13 mouse cellular contexts compared by ENCODE assay signal in the genomic region with DNA sequence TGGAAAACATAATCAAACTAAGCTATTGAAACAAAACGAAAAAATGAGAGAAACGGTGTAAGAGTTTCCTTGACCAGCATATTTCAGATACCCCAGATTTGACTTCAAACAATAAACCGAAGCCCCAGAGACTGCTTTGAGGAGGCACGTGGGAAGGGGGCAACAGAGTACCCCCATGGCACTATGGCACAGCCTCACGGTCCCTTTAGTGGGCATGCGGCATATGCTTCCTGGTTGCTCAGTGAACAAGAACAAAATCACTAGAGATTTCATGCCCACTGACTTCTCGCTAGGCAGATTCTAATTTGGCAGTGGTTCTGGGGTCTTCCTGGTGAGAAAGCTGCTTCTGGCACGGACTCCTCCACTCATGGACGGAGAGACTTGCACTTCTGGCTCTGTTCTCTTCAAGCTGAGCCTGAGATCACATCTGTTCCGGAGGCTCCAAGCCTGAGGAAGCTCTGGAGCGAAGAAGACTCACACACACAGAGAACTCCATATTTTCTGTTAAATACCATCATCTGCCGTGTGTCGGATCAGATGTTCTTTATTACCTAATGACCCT.
DNase-seq lines count a peak whose midpoint lies in the region.
"Had no signal": no experiment of that assay in that cellular context is flagged by ENCODE, and none has a peak within 500 bp of the region (broad histone marks: within the 10 kb centered on the region; RNA-seq: fewer than 3 reads in every experiment).

No protein-coding gene starts in this region.

- peak; percentile 0 to 17 for DNase-seq in frontal cortex, postnatal 36 days (ENCODE audit: low spot score in 2 of 2)
- no peak for DNase-seq in frontal cortex, postnatal 25 days (ENCODE audit: low spot score in 2 of 2)
- DNase-seq in Muller cell, postnatal 12 days (ENCODE audit: inconsistent ontology term) = peak; percentile 33
- DNase-seq in brain, adult 2 months (ENCODE audit: low read depth, low spot score) = peak; percentile 2
- DNase-seq in layer of hippocampus, postnatal 36 days = peak; percentile 6 to 7
- no peak for DNase-seq in heart, adult 11 months
- no peak for DNase-seq in adrenal gland, adult 18-20 months (ENCODE audit: low spot score in 2 of 2)
- DNase-seq: adrenal gland, adult 2 months; heart, adult 2 months; heart, postnatal 14 days; kidney, postnatal 25 days; lung, embryonic 14.5 days; spleen, adult 18-20 months had no signal

Comparison
In these comparisons a context has a peak if more than half of its experiments do, and no peak if none do; other contexts are left out.
1. DNase-seq: peak in frontal cortex, postnatal 36 days (2 of 2), Muller cell, postnatal 12 days (single experiment), brain, adult 2 months (single experiment) and layer of hippocampus, postnatal 36 days (2 of 2); none in frontal cortex, postnatal 25 days (0 of 2), heart, adult 11 months (single experiment) and adrenal gland, adult 18-20 months (0 of 2).